Mouse (Mus musculus) induced T-regulatory cell, adult 2 months (primary cell): ENCODE data around the gene Khdrbs1.
"Not testable (repeated sequence)": the region's sequence is repeated elsewhere in the genome, so short reads cannot be mapped to it uniquely, and the experiment has no call there.

Experiments used
- DNase-seq: peaks from one replicate; pipeline ENCODE4 v3.0.0-alpha.2; 2012; ENCODE audit warnings: low read depth

Gene Khdrbs1

DNA sequence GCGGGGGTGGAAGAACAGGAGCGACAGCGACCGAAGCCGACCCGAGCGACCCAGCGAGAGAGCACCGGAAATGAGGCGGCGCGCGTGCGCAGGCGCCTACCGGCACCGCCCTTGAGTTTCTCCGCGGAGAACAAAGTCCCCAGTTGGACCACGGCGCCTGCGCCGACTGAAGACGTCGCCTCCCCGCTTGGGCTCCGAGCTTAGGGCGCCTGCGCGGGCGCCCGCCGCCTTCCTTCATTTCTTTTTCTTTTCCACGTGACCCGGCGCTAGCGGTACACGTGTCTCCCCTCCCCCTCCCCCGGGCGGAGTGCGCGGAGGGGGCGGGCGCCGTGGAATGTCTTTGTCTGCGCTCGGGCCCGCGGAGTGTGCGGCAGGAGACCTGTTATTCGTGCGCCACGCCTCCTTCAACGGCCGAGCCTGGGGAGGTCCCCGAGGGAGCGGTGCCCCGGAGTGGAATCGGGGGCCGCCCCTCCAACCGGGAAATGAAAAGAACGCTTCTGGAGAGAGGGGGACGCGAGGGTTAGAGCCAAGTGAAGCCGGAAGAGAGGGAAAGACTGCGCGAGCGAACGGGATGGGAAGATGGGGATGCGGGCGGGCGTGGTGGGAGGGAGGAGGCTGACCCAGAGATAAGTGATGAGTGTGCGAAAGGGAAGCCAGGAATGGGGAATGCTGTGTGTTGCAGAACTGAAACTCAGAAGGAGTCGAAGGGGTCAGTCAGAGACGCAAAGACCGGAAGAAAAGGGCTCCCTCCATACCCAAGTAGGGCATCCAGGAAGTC lies at the start of gene Khdrbs1:
Khdrbs1 (minus strand) TSS at position 72 of the 778 bp plus-strand sequence.
- DNase-seq: peak; percentile 100

DNA sequence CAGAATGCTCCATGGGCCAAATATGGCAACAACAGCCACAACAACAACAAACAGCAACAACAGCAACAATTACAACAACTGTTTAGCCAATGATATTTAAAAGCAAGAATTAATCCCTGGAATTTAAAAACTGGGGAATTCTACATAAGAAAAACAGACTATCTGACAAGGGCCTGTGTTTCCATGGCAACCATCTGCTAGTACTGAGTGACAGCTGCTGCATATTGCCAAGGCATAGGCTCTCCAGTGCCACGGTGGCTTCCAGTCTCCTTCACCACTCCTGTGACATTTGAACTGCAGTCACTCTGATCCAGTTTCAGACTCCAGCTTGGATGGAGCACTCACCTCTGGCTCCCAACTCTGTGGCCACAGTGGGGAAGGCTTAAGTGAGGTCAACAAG lies 49.3 kb upstream of the Khdrbs1 start:
- DNase-seq: peak; percentile 69

DNA sequence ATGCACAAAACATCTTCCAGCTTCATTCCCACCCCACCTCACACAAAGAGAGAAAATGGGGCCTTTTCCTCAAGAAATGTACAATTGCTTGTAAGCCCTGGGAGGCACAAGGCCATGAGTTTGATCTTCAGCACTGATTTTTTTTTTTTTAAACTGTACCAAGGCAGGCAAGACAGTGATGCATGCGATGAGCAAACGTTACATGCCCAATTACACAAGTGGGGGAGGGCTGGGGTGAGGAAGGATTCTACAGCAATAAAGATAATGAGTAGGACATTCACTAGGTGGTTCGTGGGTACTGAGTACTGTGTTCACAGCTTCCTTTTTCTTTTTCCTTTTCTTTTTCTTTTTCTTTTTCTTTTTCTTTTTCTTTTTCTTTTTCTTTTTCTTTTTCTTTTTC lies 48.4 kb upstream of the Khdrbs1 start:
- peak; percentile 51 for DNase-seq

DNA sequence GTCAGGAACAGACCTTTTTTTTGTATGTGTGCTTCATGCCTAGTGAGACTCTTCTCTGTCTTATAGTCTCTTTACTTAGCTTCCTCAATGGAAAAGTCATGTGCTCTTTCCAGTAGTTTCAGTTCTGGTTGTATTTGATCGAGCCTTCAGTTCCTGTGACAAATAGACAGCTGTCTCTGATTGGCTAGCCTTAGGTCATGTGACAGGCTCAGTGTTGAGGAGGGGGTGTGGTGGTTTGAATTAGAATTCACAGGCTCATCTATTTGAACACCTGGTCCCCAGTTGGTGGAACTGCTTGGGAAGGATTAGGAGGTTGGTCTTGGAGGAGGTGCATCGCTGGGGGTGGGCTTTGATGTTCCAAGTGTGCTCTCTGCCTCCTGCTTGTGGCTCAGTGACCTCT lies 47.5 kb upstream of the Khdrbs1 start:
- DNase-seq: peak; percentile 54

DNA sequence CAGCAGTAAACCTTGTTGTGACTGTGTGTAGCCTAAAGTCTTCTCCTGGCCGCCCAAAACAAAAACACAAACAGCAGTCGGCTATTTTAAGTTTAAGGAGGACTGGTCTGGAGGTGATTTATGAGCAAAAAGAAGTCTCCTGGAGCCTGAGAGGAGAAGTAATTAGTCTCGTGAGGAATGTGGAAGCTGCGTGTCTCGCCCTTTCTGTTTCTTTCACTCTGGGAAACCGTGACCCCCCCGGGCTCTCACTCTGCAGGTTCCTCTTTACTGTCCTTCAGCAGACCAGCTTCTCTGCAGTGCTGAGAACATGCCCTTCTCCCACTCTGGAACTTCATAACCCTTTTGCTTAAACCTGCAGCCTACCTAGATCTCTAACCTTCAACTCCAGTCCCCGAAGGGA lies 46.6 kb upstream of the Khdrbs1 start:
- DNase-seq: no peak

DNA sequence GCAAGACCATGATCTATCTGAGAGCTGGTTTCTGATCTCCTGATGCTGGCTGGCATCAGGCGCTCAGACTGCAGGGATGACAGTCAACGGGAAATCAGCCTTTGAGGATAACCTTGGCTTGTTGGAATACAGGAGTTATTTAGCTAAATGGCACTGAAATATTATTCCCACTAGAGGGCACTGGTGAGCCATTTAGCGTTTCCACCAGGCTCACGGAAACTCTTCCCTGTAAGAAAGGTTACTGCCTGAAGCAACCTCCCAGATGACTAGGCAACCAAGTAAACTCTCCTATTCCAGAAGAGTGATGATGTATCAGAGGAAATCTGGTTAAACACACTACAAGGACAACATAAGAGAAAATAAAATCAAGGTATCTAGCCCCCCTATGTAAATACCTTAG lies 43.1 kb upstream of the Khdrbs1 start:
- DNase-seq: peak; percentile 96

DNA sequence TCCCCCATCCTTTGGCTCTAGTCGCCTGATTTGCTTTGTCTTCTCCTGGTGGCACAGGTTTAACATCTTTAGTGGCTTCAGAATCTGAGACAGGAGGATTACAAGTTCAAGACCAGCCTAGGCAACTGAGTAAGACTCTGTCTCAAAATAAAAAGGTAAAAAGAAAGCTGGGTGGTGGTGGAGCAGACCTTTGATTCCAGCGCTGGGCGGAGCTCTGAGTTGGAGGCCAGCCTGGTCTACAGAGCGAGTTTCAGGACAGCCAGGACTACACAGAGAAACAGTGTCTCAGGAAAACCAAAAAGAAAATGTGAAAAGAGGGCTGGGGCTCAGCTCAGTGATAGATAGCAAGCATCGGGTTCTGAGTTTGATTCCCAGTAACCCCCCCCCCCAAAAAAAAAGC lies 41.4 kb upstream of the Khdrbs1 start:
- DNase-seq: no peak

DNA sequence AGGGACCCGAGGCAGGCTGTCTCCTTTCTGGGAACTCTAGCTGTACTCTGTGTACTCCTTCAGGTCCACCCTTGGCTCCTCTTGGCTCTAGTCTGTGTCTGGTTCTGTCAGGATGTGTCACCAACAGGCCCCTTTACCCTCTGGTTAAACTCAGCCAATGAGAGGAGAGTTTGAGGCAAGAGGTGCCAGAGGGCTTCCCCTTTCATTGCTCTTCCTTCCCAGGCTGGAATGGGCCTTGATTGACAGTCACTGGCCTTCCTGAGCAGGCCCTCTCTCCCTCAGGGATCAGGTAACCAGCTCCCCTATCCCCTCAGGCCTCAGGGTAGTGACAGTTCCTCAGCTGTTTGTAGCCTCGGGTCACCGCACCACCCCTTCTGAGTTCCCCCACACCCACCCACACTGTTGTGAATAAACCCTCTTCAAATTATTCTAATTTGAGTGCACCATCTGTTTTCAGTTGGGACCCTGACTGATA lies 40.8 kb upstream of the Khdrbs1 start:
- no peak for DNase-seq

DNA sequence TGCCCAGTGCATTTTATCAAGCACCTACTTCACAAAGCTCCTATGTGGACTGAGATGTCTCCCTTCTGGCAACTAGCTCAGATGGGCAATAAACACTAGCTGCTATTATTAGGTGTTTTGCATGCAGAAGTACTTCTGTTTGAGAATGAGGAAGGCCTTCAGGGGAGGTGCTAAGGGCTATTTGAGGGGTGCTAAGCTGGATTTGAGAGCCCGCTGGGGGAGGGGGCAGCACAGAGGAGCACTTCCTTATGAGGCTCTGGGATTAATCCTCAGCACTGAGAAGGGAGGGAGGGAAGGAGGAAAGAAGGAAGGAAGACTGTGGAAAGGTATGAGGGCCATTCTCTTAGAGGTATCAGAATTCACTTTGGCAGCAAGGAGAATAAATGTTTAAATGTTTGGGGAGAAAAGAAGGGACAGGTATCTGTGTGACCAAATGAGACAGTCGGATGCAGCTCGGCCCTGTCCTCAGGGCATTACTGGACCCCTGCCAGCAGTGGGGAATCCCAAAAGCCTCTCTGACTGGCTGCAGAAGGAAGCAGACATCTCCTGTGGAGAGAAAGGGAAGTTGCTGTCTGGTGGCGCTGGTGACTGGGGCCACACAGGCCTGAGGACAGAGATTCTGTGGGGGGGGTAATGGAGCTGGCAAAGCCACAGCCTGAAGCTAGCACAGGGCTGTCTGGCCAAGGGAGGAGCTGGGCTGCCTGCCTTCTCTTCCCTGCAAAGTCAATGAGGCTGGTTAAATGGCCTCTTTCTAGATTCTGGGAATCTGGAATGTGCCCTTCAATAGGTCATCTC lies 40.0 kb upstream of the Khdrbs1 start:
- no peak for DNase-seq

DNA sequence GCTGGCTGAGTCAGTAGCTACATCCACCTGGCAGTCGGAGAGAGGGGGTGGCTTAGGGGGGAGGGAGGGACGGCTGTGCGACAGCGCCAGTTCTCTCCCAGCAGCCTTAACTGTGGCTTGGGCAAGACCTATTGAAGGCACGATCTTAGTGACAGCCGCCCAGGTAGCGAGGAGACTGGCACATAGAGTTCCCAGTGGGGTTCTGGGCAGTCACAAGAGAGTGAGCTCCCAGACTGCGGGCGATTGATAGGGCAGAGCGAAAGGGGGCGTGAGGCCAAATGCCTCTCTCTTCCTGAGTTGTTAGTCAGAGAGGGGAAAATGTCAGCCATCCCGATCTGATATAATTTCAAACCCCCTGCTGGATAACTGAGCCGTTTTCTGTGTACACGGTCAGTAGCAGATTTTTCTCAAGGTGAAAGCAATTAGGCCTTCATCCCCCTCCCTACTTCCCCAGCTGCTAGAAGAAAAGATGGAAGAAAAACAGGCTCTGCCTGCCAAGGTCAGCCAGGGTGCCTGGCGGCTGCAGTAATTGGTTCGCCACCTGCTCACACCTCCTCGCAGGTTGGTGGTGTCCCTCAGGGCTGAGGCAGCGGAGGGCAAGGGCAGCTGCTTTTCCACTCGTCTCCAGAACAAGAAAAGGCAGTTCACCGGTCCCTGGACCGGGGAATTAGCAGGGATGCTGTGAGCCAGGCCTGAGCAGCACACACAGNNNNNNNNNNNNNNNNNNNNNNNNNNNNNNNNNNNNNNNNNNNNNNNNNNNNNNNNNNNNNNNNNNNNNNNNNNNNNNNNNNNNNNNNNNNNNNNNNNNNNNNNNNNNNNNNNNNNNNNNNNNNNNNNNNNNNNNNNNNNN lies 29.8 kb upstream of the Khdrbs1 start:
- no peak for DNase-seq

DNA sequence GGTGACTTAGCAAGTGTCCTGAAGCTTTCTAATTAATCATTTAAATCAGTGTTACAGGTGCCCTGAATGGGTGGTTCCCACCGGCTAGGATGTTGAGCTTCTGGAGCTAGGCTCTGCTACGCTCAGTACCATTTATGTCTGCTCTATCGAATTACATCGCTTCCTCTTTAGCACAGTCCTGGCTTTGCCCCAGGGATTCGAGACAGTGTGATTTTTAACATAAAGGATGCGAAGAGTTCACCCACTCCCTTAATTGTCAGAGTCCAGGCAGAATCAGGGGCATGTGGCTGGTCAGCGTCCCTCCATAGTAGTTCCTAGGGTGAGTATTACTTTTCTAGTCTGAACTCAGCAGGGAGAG lies 29.2 kb upstream of the Khdrbs1 start:
- no peak for DNase-seq

DNA sequence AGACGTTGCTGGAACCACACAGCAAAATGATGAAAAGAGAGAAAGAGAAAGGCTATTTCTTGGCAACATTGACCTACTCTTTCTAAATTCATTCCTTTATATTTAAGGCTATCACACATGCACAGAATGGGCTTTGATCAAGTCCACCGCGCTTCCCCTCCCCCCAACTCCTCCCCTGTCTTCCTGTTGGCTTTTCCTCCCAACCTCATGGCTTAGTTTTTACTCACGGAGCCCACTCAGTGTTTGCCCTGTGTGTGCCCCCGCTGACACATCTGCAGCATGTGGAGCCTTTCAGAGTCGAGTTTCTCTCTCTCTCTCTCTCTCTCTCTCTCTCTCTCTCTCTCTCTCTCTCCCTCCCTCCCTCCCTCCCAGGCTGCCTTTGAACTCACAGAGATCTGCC lies 28.5 kb upstream of the Khdrbs1 start:
- DNase-seq: peak; percentile 34

DNA sequence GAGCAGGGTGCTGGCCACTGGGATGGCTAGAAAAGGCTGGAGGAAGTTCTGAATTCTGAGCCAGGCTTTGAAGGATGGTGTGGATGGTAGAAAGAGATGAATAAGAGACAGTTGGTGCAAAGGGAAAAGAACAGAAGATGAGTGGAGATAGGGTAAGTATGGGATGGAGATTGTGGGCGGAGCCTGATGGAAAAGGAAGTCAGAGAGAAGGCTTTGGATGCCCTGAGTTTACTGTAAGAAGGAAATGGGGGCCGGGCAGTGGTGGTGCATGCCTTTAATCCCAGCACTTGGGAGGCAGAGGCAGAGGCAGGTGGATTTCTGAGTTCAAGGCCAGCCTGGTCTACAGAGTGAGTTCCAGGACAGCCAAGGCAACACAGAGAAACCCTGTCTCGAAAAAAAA lies 26.6 kb upstream of the Khdrbs1 start:
- DNase-seq: not testable (repeated sequence)

DNA sequence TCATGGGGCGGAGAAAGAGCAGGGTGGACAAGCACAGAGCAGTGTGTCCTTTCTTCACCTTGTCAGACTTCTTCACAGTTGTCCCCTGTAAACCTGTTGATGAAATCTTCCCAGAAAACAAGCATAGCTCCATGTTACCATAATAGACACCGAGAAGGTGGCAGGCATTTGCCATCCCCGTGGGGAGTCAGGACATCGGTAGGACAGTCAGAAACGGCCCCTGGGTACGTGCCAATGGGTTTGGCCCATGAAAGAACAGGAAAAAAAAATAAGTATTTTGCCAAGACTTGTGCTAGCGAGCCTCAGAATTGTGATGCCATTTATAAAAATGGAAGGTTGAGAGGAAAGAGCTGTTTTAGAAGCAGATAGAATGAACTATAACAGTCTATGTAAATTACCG lies 25.7 kb upstream of the Khdrbs1 start:
- no peak for DNase-seq

DNA sequence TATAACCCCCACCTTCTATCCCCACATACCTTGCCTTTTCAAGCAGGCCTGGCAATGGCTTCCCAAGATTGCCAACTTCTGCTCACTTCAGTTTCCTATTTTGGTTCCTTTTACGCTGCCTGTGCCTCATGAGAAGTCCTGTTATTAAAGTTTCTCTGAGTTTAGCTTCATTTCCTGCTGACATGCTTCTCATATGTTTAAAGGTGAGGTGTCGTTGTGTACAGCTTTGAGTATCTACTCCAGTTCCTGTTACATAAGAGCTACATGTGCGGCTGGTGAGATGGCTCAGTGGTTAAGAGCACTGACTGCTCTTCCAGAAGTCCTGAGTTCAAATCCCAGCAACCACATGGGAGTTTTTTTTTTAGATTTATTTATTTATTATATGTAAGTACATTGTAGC lies 23.2 kb upstream of the Khdrbs1 start:
- DNase-seq: no peak

DNA sequence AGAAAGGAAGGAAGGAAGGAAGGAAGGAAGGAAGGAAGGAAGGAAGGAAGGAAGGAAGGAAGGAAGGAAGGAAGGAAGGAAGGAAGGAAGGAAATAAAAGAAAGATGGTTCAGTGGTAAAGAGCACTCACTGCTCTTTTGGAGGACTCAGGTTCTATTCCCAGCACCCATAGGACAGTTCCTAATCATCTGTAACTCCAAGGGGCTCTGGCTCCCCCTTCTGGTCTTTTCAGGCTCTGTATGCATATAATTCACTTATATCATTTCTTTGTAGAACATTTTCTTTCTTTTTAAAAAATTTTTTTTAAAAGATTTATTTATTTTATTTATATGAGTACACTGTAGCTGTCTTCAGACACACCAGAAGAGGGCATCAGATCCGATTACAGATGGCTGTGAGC lies 20.4 kb upstream of the Khdrbs1 start:
- DNase-seq: peak; percentile 61

DNA sequence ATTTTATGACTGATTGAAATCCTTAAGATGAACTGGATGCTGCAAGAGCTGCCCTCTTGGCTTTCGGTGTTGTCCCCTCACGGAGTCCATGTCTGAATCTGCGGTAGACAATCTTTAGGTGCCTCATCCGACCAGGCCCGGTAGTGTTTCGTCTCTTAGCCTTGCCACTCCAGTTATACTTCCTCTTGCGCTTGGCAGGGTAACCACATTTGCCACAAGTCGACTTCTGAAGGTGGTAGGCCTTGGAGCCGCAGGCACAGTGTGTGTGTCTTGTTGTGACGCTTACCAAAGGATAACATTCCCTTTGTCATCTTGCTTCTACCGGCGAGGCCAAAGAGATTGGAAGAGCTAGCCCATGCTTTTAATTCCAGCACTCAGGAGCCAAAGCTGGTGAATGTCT lies 19.5 kb upstream of the Khdrbs1 start:
- DNase-seq: peak; percentile 83

DNA sequence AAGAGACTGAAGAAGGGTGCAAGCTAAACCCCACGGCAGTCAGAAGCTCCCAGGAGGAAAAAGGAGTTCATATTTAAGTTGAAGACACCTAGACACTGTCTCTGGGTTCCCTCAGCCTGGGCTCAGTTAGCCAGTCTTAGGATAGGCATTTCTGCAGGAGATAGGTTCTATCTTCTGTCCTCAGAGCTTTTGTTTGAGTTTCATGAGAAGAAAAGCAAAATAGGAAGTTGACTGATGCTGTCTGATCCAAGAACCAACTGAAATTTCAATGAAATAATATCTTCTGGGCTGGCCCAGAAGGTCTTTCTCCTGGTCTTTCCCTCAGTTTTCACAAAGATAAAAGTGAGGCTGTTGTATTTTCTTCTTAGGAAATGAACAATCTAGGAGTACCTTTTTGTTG lies 13.4 kb upstream of the Khdrbs1 start:
- no peak for DNase-seq

DNA sequence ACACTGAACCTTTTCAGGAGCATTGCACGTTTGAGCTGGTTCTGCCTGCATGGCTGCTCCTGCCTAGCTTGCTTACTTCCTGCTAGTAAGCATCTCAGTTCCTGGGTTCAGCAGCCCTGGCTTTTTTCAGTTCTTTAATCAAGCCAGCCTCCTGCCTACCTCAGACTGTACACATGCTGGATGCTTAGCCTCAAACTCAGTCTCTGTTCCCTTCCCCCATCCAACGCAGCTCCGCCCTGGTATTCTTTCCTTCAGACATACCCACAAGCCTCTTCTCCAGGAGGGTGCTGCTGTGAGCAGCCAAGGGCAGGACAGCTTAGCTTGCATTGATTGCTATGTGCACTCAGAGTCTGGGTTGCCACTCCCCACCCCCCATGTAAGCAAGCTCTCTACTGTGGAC lies 12.6 kb upstream of the Khdrbs1 start:
- peak; percentile 73 for DNase-seq

DNA sequence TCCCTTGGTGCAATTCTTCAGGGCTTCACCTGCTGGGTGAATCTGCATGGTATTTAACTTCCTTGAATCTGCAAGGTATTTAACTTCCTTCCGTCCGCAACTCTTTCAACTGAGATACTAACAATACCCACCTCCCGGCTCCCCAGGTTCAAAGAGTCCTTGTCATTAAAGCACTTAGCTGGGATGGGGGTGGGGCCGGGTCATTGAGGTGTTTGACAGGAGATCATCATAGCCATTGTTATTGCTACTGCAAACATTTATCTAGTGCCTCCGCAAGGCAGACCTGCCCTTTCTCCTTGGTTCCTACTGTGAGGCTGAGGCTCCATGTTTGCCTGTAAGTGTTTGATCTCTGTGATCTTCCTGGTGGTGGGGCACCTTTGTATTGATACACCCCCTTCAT lies 8.3 kb upstream of the Khdrbs1 start:
- DNase-seq: no peak

DNA sequence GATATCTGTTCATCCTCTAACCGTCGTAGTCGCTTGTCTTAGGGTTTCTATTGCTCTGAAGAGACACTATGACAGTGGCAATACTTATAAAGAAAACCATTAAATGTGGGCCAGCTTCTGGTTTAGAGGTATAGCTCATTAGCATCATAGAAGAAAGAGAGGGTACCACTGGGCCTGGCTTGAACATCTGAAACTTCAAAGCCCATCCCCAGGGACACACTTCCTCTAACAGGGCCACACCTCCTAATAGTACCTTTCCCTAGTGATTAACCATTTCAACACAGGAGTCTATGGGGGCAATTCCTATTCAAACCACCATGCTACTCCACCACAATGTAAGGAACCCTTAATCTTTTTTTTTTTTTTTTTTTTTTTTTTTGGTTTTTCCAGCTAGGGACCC lies 4.5 kb upstream of the Khdrbs1 start:
- no peak for DNase-seq

DNA sequence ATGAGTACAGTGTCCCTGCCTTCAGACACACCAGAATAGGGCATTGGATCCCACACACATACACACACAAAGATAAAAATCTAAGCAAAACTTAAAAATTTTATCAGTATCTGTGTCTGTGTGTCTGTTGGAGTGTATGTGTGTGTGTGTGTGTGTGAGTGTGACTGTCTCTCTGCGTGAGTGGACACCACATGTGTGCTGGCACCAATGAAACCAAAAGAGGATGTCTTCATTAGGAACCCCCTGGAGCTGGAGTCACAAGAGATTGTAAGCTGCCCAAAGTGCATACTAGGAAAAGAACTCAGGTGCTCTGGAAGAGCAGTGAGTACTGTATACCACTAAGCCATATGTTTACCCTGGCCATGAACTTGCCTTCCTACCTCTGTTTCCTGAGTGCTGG lies 4.0 kb upstream of the Khdrbs1 start:
- DNase-seq: no peak

DNA sequence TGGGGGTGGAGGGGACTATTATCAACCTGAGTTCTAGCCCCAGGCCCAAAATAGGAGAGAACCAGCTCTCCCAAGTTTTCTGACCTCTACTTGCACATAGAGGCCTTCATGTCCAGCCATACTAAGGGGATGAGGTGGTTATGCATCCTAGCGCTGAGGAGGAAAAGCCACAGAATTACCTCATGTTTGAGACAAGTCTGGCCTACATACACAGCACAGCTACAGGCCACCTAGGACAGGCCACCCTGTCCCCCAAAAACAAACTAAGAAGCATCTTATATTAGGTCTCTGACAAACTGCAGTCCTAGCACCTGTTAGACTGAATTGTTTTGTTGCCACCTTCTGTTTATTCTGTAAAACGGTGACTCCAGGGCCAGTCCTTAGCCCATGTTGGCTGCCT lies 1.4 kb upstream of the Khdrbs1 start:
- DNase-seq: peak; percentile 46
